Comparison of ENCODE assay signal across 12 mouse cellular contexts in genomic region chr8:122867982-122868381, GRCm38 (mm10).
"Had no signal": no experiment of that assay in that cellular context is flagged by ENCODE, and none has a peak within 500 bp of the region (broad histone marks: within the 10 kb centered on the region; RNA-seq: fewer than 3 reads in every experiment).

No protein-coding gene starts in this region.

- DNase-seq: retina, postnatal 1 day; right cerebral cortex, adult 18-20 months; right cerebral cortex, postnatal 14 days; right cerebral cortex, postnatal 25 days; right cerebral cortex, postnatal 4 days; spleen, adult 18-20 months; thymus, adult 18-20 months; thymus, adult 2 months; thymus, postnatal 14 days; thymus, postnatal 25 days; thymus, postnatal 36 days; thymus, postnatal 4 days had no signal
